Mouse (Mus musculus) forebrain, embryonic 14.5 days (tissue): Measurements from ENCODE around the gene Prdm4. TPM values are rescaled to one million over a fixed set of nuclear protein-coding genes. Genes with fewer than 3 reads are reported as not detected.

Source experiments
- ATAC-seq: fragments of 200-750 bp; cut with Nextera tagmentation; 2 replicates; pipeline ENCODE4 v1.8.0; 2017; ENCODE audit warnings: mild to moderate bottlenecking, moderate library complexity
- DNase-seq: peaks from one replicate; pipeline ENCODE4 v3.0.0-alpha.2; 2015; ENCODE audit warnings: low spot score
- H3K27ac ChIP-seq: fragments of 300-500 bp; sonication (generic); 2 replicates; pipeline ENCODE4 v1.5.1; 2014; ENCODE audit warnings: low read depth, mild to moderate bottlenecking, control low read depth, low read length, moderate library complexity
- H3K27me3 ChIP-seq: fragments of 300-500 bp; sonication (generic); replicated peaks from 2 replicates; pipeline ENCODE4 v1.6.1; 2014; ENCODE audit warnings: low read length, control low read depth, mixed read lengths; ENCODE audit not compliant: control insufficient read depth, insufficient read depth
- H3K36me3 ChIP-seq: fragments of 300-500 bp; sonication (generic); 2 replicates; pipeline ENCODE4 v1.6.1; 2014; ENCODE audit warnings: low read length, control low read depth; ENCODE audit not compliant: control insufficient read depth, insufficient read depth
- H3K4me1 ChIP-seq: fragments of 300-500 bp; sonication (generic); 2 replicates; pipeline ENCODE4 v1.6.1; 2014; ENCODE audit warnings: antibody characterized with exemption, low read length, control low read depth; ENCODE audit not compliant: control insufficient read depth, insufficient read depth
- H3K4me2 ChIP-seq: fragments of 300-500 bp; sonication (generic); 2 replicates; pipeline ENCODE4 v1.6.1; 2014; ENCODE audit warnings: mild to moderate bottlenecking, control low read depth, low read length
- H3K4me3 ChIP-seq: fragments of 300-500 bp; sonication (generic); 2 replicates; pipeline ENCODE4 v1.5.1; 2014; ENCODE audit warnings: low read depth, low read length, control low read depth
- H3K9ac ChIP-seq: fragments of 300-500 bp; sonication (generic); 2 replicates; pipeline ENCODE4 v1.6.1; 2014; ENCODE audit warnings: mild to moderate bottlenecking, low read length, control low read depth, moderate library complexity
- H3K9me3 ChIP-seq: fragments of 300-500 bp; sonication (generic); replicated peaks from 2 replicates; pipeline ENCODE4 v1.6.1; 2016; ENCODE audit warnings: low read length, control low read depth, mixed read lengths; ENCODE audit not compliant: control insufficient read depth
- WGBS: fragments of 180-500 bp; shearing (Covaris S2); extraction: QIAGEN DNeasy Blood & Tissue Kit; methylation state at CpG from one replicate; pipeline ENCODE4 v1.1.7; 2014; 5-methylcytosine and 5-hydroxymethylcytosine counted together
- polyA plus RNA-seq: library from polyadenylated mRNA; unstranded; fragments of >200 nt; fragmentation: Nextera tagmentation; extraction: Ambion mirVana; gene quantifications from 2 replicates; pipeline ENCODE4 v1.2.1, GENCODE M21; 2014

The Prdm4 gene
- polyA plus RNA-seq, 1 experiment from 2014 or later: 27.9 TPM

DNA sequence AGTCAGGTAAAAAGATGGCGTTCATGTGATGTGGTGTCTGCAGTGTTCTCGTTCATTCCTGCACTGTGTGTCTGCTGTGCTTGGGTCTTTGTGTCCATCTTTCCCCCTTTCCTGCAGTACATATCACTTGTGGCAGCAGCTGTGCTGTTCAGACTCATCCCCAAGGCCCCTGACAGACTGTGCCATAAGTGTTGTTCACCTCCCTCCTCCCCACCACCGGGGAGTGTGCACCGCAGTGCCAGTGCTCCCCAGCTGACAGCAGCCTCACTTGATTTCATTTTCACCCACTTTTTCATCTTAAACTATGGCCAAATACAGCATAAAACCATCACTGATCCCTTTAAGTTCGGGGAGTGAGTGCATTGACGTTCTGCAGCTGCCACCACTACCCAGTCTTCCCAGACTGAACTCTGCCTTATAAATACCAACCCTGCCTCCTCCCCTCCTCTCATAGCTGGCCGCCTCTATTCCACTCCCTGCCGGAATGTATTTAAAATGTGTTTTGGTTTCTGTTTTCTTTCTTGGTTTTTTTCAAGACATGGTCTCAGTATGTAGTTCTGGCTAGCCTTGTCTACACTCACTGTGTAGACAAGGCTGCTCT, 37.0 kb downstream of the Prdm4 start:
- DNase-seq (no peak), ATAC-seq (no peak)
- Histone ChIP-seq H3K27me3 (no peaks in the 10 kb centered on the region), H3K4me2 (no peak overlapping the region), H3K27ac (no peak overlapping the region), H3K4me1 (no peaks in the 10 kb centered on the region), H3K9me3 (no peaks in the 10 kb centered on the region), H3K9ac (no peak overlapping the region), H3K36me3 (peaks cover 97% of the 10 kb centered on the region), H3K4me3 (no peak overlapping the region)
- 93% methylated on average over 8 of the region's 8 CpGs for WGBS

GRCm38 (mm10) chr10:85875812-85876211, 41.1 kb downstream of the Prdm4 start:
- WGBS: 93% methylated on average over 5 of the region's 5 CpGs
- H3K27me3 ChIP-seq: no peaks in the 10 kb centered on the region

DNA sequence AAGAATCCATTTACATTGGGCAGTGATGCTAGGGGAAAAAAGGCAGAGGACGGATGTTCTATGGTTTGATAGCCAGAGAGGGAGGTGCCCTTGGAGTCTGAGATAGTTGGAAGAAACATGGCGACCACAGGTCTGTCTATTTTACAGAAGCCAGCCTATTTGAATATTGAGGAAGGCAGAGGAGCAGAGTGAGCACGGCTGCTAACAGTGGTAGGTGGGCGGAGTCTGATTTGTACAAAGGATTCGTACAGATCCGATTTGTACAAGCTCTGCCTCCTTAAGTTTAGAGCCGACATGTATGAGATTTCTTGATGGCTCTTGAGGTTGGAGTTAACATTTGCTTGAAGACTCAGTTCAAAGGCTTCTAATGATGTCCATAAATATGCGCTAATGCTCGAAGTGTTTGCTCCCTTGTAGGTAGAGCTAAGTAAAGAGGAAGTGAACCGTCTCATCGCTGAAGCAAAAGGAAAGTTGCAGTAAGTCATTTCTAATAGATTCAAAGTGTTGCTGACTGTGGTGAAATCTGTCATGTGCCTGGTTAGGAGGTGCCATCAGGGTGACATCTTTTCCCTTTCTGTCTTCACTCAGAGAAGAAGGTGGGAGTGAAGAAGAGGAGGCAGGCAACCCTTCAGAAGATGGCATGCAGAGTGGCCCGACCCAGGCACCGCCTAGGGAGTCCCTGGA, 42.9 kb downstream of the Prdm4 start:
- ATAC-seq: no peak
- 88% methylated on average over 13 of the region's 13 CpGs for WGBS
- Histone ChIP-seq H3K36me3 (peaks cover 50% of the 10 kb centered on the region), H3K4me2 (no peak overlapping the region), H3K4me3 (no peak overlapping the region), H3K27ac (no peak overlapping the region), H3K9ac (no peak overlapping the region), H3K9me3 (no peaks in the 10 kb centered on the region), H3K27me3 (no peaks in the 10 kb centered on the region), H3K4me1 (peaks cover 10% of the 10 kb centered on the region; the same call in 1 of the 2 replicates)
- no peak for DNase-seq

More at GRCm38 (mm10) chr10:85875812-85876211, 41.1 kb downstream of the Prdm4 start:
- Histone ChIP-seq H3K9ac (no peak overlapping the region), H3K36me3 (peaks cover 68% of the 10 kb centered on the region), H3K4me3 (no peak overlapping the region), H3K27ac (no peak overlapping the region), H3K9me3 (no peaks in the 10 kb centered on the region), H3K4me1 (peaks cover 10% of the 10 kb centered on the region; the same call in 1 of the 2 replicates), H3K4me2 (no peak overlapping the region)
- ATAC-seq: no peak
- no peak for DNase-seq

- no peak overlapping the region for H3K27ac ChIP-seq
- peaks cover 34% of the 10 kb centered on the region for H3K36me3 ChIP-seq
- H3K4me3 ChIP-seq: peak overlapping the region; percentile 95
- ATAC-seq: 0 out of 2 replicates have a peak, but pooled peaks have one; percentile 18
- peaks cover 10% of the 10 kb centered on the region; the same call in 1 of the 2 replicates for H3K4me1 ChIP-seq
- WGBS: 4% methylated on average over 5 of the region's 5 CpGs
- H3K9ac ChIP-seq: peak overlapping the region; percentile 85
- H3K9me3 ChIP-seq: no peaks in the 10 kb centered on the region
- DNase-seq: peak; percentile 5
- peak overlapping the region; percentile 87 for H3K4me2 ChIP-seq
- H3K27me3 ChIP-seq: no peaks in the 10 kb centered on the region
Measured at GRCm38 (mm10) chr10:85872479-85872773, 44.5 kb downstream of the Prdm4 start.

GRCm38 (mm10) chr10:85871698-85872478, 45.1 kb downstream of the Prdm4 start:
- H3K4me3 ChIP-seq: peak overlapping the region; percentile 95
- no peaks in the 10 kb centered on the region for H3K9me3 ChIP-seq
- under 1% methylated on average over 55 of the region's 55 CpGs for WGBS
- H3K4me2 ChIP-seq: peak overlapping the region; percentile 87
- peak overlapping the region; percentile 52 for H3K27ac ChIP-seq
- DNase-seq (peak; percentile 95), ATAC-seq (peak; percentile 96)
- H3K27me3 ChIP-seq: no peaks in the 10 kb centered on the region
- H3K36me3 ChIP-seq: peaks cover 29% of the 10 kb centered on the region
- peak overlapping the region; percentile 85 for H3K9ac ChIP-seq
- peaks cover 10% of the 10 kb centered on the region; the same call in 1 of the 2 replicates for H3K4me1 ChIP-seq

DNA sequence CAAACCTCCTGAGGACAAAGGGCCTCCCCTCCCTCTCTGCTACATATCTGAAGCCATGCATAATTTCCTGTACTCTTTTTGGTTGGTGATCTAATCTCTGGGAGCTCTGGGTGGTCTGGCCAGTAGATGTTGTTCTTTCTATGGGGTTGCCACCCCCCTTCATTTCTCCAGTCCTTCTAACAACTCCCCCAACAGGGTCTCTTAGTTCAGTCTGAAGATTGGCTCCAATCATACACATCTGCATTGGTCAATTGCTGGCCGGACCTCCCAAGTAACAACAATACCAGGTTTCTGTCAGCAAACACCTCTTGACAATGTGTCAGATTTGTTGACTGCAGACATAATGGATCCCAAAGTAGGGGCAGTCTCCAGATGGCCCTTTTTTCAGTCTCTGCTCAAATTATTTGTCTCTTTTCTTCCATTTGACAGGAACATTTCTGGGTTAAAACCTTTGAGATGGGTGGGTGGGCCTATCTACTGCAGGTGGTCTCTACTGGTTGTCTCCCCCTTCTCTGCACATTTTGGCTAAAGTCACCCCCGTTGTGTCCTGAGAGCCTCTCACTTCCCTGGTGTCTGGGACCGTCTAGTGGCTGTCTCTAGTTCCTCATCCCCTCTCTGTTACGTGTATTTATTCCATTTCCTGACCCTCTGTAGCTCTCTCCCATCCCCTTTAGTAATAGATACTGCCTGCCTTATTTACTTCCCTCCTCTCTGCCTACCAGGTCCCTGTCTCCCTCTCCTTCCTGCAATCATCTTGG, 70.7 kb downstream of the Prdm4 start:
- 78% methylated on average over 4 of the region's 4 CpGs for WGBS
- DNase-seq: no peak
- H3K36me3 ChIP-seq: no peaks in the 10 kb centered on the region
- H3K4me1 ChIP-seq: no peaks in the 10 kb centered on the region
- H3K4me3 ChIP-seq: no peak overlapping the region
- H3K9me3 ChIP-seq: no peaks in the 10 kb centered on the region
- H3K4me2 ChIP-seq: no peak overlapping the region
- no peak for ATAC-seq
- no peaks in the 10 kb centered on the region for H3K27me3 ChIP-seq
- no peak overlapping the region for H3K9ac ChIP-seq
- H3K27ac ChIP-seq: no peak overlapping the region

Other genes starting within 250 kb of the Prdm4 start
- 101 and 104 TPM in 2 replicates for gene Pwp1, start 87.6 kb downstream of the Prdm4 start, polyA plus RNA-seq
- gene Ascl4, start 10.5 kb upstream of the Prdm4 start, polyA plus RNA-seq: 0.17 and 0.24 TPM in 2 replicates
- gene Rtcb, start 40.7 kb upstream of the Prdm4 start, polyA plus RNA-seq: 192 and 194 TPM in 2 replicates
- gene Bpifc, start 94.8 kb upstream of the Prdm4 start, polyA plus RNA-seq: not detected in 2 replicates
- gene Fbxo7, start 104.8 kb upstream of the Prdm4 start, polyA plus RNA-seq: 15.8 and 17.1 TPM in 2 replicates